Mouse (Mus musculus) megakaryocyte, embryonic 14.5 days (primary cell): ENCODE measurements around the gene Ggcx.

Experiments
- FLI1 ChIP-seq: IDR thresholded peaks from 2 replicates; pipeline ENCODE4 v1.6.1; 2012; ENCODE audit warnings: low read length, inconsistent platforms, mixed read lengths
- GATA1 ChIP-seq: IDR thresholded peaks from 3 replicates; pipeline ENCODE4 v1.6.1; 2012; ENCODE audit warnings: mixed read lengths, low read length, inconsistent platforms, borderline replicate concordance

DNA sequence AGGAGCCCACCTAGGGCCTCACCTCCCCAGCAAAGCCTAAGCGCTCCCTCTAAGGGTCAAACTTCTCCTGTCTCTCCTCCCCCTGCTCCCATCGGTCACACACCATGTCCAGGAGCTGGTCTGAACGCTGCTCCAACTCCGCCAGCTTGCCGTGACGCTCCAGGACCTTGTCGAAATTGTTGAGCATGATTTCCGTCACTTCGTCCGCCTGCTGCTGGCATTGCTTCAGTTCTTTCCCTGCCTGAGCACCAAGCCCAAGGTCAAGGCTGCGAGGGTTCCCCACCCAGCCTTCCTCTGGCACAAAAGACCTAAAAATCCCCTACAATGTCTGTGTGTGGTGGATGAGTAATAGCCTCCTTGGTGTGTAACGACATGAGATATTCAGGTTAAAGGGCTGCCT, 44.0 kb upstream of the Ggcx start:
- TF ChIP-seq GATA1 (no peak), FLI1 (no peak)
